Mouse (Mus musculus): Measurements from ENCODE around the gene Ckap5.

Ckap5 gene

DNA sequence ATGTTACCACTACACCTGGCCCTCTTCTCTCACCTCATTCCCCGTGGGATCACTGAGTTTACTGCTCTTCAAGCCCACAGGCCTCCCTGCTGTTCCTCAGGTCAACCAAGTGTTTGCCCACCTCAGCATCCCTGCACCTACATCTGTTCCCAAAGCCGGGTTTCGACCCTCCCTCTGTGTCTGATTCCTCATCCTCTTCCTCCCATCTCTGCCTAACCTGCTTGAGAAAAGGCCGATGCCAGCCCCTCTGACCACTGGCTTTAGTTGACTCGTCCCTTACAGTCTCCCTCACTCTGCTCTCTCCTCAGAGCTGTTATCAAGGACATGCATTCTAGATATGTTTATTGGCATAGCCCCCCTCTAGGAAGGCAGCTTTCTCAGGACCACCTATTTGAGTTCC, 100.9 kb downstream of the Ckap5 start:
- no peak for DNase-seq (ENCODE audit: low read depth, low spot score)

DNA sequence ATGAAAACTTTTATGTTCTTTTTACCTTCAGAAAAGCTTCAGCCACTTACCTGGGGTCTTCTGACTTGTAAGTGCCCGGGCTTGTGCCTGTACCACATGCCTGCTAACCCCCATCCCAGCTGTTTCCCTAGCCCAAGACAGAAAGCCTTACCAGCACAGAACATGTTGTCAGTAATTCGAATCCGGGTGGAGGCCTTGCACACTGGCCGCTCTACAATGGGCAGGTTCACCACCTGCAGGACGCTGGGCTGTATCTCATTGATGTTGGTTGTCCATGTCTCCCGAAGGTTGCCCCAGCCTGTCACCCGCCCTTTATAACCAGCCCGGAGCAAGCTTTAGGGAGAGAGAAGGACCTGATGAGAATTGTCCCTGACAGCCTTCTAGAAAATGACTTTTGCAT, 101.6 kb downstream of the Ckap5 start:
- DNase-seq (ENCODE audit: low read depth, low spot score), result no peak

GRCm38 (mm10) chr2:91629682-91630081, 103.1 kb downstream of the Ckap5 start:
- peak; percentile 52 for DNase-seq (ENCODE audit: low read depth, low spot score)

GRCm38 (mm10) chr2:91630384-91630783, 103.8 kb downstream of the Ckap5 start:
- DNase-seq (ENCODE audit: low read depth, low spot score), result no peak

- DNase-seq (ENCODE audit: low read depth, low spot score), result no peak
These were observed 105.3 kb downstream of the Ckap5 start for GRCm38 (mm10) chr2:91631826-91632225.

- DNase-seq (ENCODE audit: low read depth, low spot score), result no peak
These were observed 105.8 kb downstream of the Ckap5 start for GRCm38 (mm10) chr2:91632316-91632715.

- DNase-seq (ENCODE audit: low read depth, low spot score), result no peak
These were observed 106.9 kb downstream of the Ckap5 start for GRCm38 (mm10) chr2:91633334-91633977.

GRCm38 (mm10) chr2:91634841-91635240, 108.3 kb downstream of the Ckap5 start:
- DNase-seq (ENCODE audit: low read depth, low spot score), result no peak

DNA sequence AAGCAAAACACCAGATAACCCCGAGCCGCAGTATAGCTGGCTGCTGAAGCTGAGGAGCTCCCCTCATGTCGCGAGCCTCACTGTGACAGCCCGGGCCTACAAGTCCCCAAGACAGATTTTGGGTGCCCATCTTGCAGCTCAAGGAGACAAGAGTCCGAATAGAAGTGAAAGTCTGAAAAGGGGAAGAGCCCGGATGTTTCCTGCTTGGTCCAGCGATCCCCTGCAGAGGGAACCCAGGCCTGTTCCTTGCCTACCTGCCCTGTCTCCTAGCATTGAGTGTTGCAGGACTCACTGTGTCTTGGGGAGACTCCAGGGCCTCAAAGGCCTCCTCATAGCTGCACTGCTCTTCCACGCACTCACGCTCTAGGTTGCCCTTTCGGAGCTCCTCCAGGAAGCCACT, 108.9 kb downstream of the Ckap5 start:
- no peak for DNase-seq (ENCODE audit: low read depth, low spot score)

DNA sequence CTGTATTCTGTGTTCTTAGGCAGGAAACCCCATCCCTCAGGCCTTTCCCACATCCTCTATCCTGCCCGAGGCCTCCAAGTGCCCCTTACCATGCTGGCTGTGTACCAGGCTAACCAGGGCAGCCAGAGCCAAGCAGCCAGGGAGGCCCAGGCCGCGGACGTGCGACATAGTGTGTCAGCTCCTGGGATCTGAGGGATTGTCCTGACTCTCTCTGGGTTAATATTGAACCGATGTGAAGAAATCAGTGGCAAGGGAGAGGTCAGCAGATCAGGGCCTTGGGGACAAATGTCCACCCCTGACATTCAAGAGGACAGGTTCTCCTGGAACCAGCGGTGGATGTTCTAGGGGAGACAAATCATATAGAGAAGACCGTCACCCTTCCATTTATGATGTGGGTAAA, 109.7 kb downstream of the Ckap5 start, which contains the start of gene F2:
Gene F2 (minus strand): TSS at position 186 of the 400 bp plus-strand sequence.
- no peak for DNase-seq (ENCODE audit: low read depth, low spot score)

GRCm38 (mm10) chr2:91636727-91637338, 110.3 kb downstream of the Ckap5 start:
- DNase-seq (ENCODE audit: low read depth, low spot score), result peak; percentile 49

GRCm38 (mm10) chr2:91638931-91639330, 112.4 kb downstream of the Ckap5 start:
- DNase-seq (ENCODE audit: low read depth, low spot score), result no peak

GRCm38 (mm10) chr2:91642825-91643415, 116.4 kb downstream of the Ckap5 start:
- DNase-seq (ENCODE audit: low read depth, low spot score), result peak; percentile 53

GRCm38 (mm10) chr2:91644021-91644420, 117.5 kb downstream of the Ckap5 start:
- no peak for DNase-seq (ENCODE audit: low read depth, low spot score)

DNA sequence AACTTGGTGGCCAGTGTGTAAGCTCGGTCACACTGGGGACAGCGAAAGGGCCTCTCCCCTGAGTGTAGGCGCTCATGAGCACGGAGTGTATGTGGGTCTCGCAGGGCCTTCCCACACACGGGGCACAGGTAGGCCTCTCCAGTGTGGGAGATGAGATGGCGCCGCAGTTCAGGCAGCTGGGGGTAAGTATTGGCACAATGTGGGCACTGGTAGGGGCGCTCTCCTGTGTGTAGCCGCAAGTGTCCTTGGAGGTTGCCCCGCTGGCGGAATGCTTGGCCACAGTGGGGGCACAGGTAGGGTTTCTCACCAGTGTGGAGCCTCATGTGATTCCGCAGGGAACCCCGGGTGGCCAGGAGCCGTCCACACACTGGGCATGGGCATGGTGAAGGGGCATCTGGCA, 118.8 kb downstream of the Ckap5 start:
- DNase-seq (ENCODE audit: low read depth, low spot score), result no peak

- no peak for DNase-seq (ENCODE audit: low read depth, low spot score)
These were observed 119.2 kb downstream of the Ckap5 start for GRCm38 (mm10) chr2:91645811-91646210.

DNA sequence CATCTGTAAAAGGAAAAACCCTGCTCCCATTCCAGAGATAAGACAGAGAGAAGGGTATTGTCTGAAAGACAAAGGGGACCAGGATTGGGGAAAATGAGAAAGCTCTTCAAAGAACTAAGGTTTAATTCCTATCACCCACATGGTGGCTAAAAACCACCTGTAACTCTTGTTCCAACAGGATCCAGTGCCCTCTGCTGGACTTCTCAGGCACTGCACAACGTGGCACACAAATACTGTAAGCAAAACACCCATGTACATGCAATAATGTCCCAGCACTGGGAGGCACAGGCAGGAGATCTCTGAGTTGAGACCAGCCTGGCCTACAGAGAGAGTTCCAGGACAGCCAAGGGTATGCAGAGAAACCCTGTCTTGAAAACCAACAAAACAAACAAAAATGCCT, 120.2 kb downstream of the Ckap5 start:
- peak; percentile 91 for DNase-seq (ENCODE audit: low read depth, low spot score)

GRCm38 (mm10) chr2:91649152-91649551, 122.6 kb downstream of the Ckap5 start:
- no peak for DNase-seq (ENCODE audit: low read depth, low spot score)

GRCm38 (mm10) chr2:91649553-91650359, 123.2 kb downstream of the Ckap5 start, which contains the start of the genes Zfp408 and Arhgap1:
Gene Zfp408 (minus strand): TSS chr2:91649791.
Gene Arhgap1 (plus strand): TSS chr2:91649860.
- DNase-seq (ENCODE audit: low read depth, low spot score), result peak; percentile 99

DNA sequence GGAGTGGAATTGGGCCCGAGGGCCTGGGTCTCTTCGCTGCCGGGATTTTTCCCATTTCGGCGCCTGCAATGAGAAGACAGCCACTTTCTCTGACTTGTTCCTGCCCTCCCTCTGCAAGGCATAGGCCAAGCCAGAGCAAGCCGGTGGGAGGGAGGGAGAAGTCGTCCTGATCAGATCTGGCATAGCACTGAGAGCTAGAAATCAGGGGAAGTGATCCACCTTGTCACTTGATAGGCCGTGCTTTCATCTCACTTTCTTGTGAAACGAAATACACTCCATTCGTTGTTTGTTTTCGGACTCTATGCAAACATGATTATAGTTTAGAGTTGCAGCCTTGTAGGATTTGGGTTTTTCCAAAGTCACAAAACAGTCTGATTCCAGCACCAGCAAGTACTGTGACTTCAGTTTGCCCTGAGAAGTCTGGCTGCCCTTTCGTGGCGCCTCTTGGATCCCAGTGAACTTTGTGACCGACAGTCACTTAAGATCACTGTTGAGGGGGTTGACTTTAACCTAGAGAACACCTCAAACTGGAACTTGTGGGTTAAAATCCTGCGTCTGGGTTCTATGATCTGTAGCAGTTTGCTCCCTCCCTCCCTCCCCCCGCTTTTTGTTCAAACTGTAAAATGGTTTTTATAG, 123.9 kb downstream of the Ckap5 start:
- DNase-seq (ENCODE audit: low read depth, low spot score), result no peak

GRCm38 (mm10) chr2:91651458-91652258, 125.1 kb downstream of the Ckap5 start:
- DNase-seq (ENCODE audit: low read depth, low spot score), result no peak
